ENCODE assay signal across 21 mouse cellular contexts in the genomic region with DNA sequence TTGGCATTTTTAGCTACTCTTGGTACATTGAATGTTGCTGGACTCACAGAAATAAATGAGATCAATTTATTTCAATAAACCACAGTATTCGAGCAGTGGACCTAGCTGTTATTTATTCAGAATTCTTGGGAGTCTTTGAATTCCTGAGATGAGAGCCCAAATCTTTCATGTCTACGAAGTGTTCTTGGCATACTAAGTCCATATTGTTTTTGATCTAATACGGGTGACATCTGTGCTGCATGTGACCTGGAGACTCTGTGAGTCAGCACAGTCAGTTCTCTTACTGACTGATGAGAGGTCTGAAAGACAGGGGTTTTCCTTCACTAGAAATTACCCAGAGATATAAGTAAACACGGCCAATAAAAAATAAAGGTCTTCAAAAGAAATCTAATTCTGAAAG.
DNase-seq lines count a peak whose midpoint lies in the region; TF ChIP-seq lines count a peak whose summit lies in the region.
"Had no signal": no experiment of that assay in that cellular context is flagged by ENCODE, and none has a peak within 500 bp of the region (broad histone marks: within the 10 kb centered on the region; RNA-seq: fewer than 3 reads in every experiment).

No protein-coding gene starts in this region.

- no peak overlapping the region for H3ac ChIP-seq in myocyte (ENCODE audit: control insufficient read depth, insufficient read length)

- 47% methylated on average over 4 of the region's 4 CpGs for WGBS in heart, adult 2 months

- H3K4me2 ChIP-seq in myocyte (ENCODE audit: low read depth): no peak overlapping the region
- H3K4me2 ChIP-seq: embryonic facial prominence, embryonic 13.5 days; embryonic facial prominence, embryonic 15.5 days; forebrain, embryonic 12.5 days had no signal

- DNase-seq in 3T3-L1 (ENCODE audit: low read depth, low spot score): peak; percentile 59
- DNase-seq in Muller cell, postnatal 12 days (ENCODE audit: inconsistent ontology term): peak; percentile 74
- no peak for DNase-seq in layer of hippocampus, postnatal 25 days (ENCODE audit: extremely low spot score in 1 of 2, low spot score in 1 of 2)
- no peak for DNase-seq in heart, adult 2 months
- DNase-seq: adrenal gland, adult 2 months; adrenal gland, postnatal 10 days; adrenal gland, postnatal 25 days; cerebellum, adult 11 months; cerebellum, adult 18-20 months; cerebellum, adult 8-10 months; cerebellum, adult 9-11 months; cerebellum, postnatal 14 days; cerebellum, postnatal 36 days; embryo, embryonic 11 days had no signal

- no peak for TF ChIP-seq POLR2A in myocyte (IDR thresholded peaks at IDR 0.05; ENCODE audit: insufficient read length, low read depth)
- no peak for TF ChIP-seq POLR2A in heart, adult 2 months (IDR thresholded peaks at IDR 0.05; ENCODE audit: insufficient read depth, low read depth, low read length)

- no peaks in the 10 kb centered on the region for H3K27me3 ChIP-seq in myocyte (ENCODE audit: control insufficient read depth, insufficient read depth, insufficient read length)
- no peaks in the 10 kb centered on the region for H3K27me3 ChIP-seq in heart, adult 2 months (ENCODE audit: control insufficient read depth, insufficient read depth, low read length)
- H3K27me3 ChIP-seq: embryonic facial prominence, embryonic 13.5 days; embryonic facial prominence, embryonic 15.5 days; forebrain, embryonic 12.5 days had no signal

- no peak overlapping the region for H3K4me3 ChIP-seq in myocyte
- no peak overlapping the region for H3K4me3 ChIP-seq in heart, adult 2 months
- H3K4me3 ChIP-seq: embryonic facial prominence, embryonic 13.5 days; embryonic facial prominence, embryonic 15.5 days; erythroblast, embryonic 14.5 days; forebrain, embryonic 10.5 days; forebrain, embryonic 12.5 days had no signal

- H3K27ac ChIP-seq in heart, adult 2 months: no peak overlapping the region
- H3K27ac ChIP-seq: embryonic facial prominence, embryonic 13.5 days; embryonic facial prominence, embryonic 15.5 days; forebrain, embryonic 10.5 days; forebrain, embryonic 12.5 days had no signal

- TF ChIP-seq CTCF in heart, adult 2 months (IDR thresholded peaks at IDR 0.05): no peak

- intact Hi-C loops in heart, adult 2 months (cut with DNase I): no loop called here

- H3K79me2 ChIP-seq in myocyte (ENCODE audit: control insufficient read depth, insufficient read depth): no peaks in the 10 kb centered on the region
- no peaks in the 10 kb centered on the region for H3K79me2 ChIP-seq in heart, adult 2 months (replicated peaks; ENCODE audit: control insufficient read depth, insufficient read depth, low read length)

- H3K9ac ChIP-seq in heart, adult 2 months (ENCODE audit: low read depth, low read length): no peak overlapping the region
- H3K9ac ChIP-seq: embryonic facial prominence, embryonic 13.5 days; embryonic facial prominence, embryonic 15.5 days; forebrain, embryonic 12.5 days had no signal

- no peaks in the 10 kb centered on the region for H3K4me1 ChIP-seq in heart, adult 2 months (ENCODE audit: control insufficient read depth, insufficient read depth, low read length)
- H3K4me1 ChIP-seq: embryonic facial prominence, embryonic 13.5 days; embryonic facial prominence, embryonic 15.5 days; forebrain, embryonic 10.5 days had no signal

- no peak for TF ChIP-seq EP300 in heart, adult 2 months (IDR thresholded peaks at IDR 0.05; ENCODE audit: insufficient read depth, low read depth, low read length)

- no peaks in the 10 kb centered on the region for H3K36me3 ChIP-seq in myocyte (ENCODE audit: control insufficient read depth, insufficient read depth)
- no peaks in the 10 kb centered on the region for H3K36me3 ChIP-seq in heart, adult 2 months (ENCODE audit: control insufficient read depth, insufficient read depth, low read length)
- H3K36me3 ChIP-seq: embryonic facial prominence, embryonic 13.5 days; embryonic facial prominence, embryonic 15.5 days; forebrain, embryonic 10.5 days; forebrain, embryonic 12.5 days; G1E had no signal

TF ChIP-seq in myocyte, 11 proteins besides CTCF, POLR2A, EP300 and RAD21:
- TF ChIP-seq USF1 (IDR thresholded peaks at IDR 0.05; ENCODE audit: low read depth) (peak; percentile 8), MAX (IDR thresholded peaks at IDR 0.05; ENCODE audit: low read depth) (no peak)
TF ChIP-seq in myocyte: peak in this region for 1.

Comparison
In these comparisons a context has a peak if more than half of its experiments do, and no peak if none do; other contexts are left out.
1. DNase-seq: peak in 3T3-L1 (single experiment) and Muller cell, postnatal 12 days (single experiment); none in layer of hippocampus, postnatal 25 days (0 of 2) and heart, adult 2 months (0 of 2).